Mouse (Mus musculus): ENCODE measurements at regions not wholly inside any gene's neighbourhood (a gene's known extent, or its start where the extent isn't known, plus 50 kb on each side); places are given as distances from the start of the nearest gene placed in this dataset.

- no peak for TF ChIP-seq CTCF (IDR thresholded peaks at IDR 0.05; ENCODE audit: low read depth)
- TF ChIP-seq EP300 (optimal IDR thresholded peaks at IDR 0.05) = no peak
Observed at GRCm38 (mm10) chr3:121893606-121894005, 58.7 kb upstream of the Arhgap29 start.
